Mouse (Mus musculus) E14TG2a.4 (cell line): ENCODE measurements around the gene Ccdc92b.

ENCODE experiments used
- CTCF ChIP-seq: conservative IDR thresholded peaks from 2 replicates; pipeline ENCODE4 v1.5.1; 2014; ENCODE audit warnings: low read length
- NANOG ChIP-seq: IDR thresholded peaks from 2 replicates; pipeline ENCODE4 v1.6.1; 2014; ENCODE audit warnings: borderline replicate concordance, low read length, mixed read lengths

DNA sequence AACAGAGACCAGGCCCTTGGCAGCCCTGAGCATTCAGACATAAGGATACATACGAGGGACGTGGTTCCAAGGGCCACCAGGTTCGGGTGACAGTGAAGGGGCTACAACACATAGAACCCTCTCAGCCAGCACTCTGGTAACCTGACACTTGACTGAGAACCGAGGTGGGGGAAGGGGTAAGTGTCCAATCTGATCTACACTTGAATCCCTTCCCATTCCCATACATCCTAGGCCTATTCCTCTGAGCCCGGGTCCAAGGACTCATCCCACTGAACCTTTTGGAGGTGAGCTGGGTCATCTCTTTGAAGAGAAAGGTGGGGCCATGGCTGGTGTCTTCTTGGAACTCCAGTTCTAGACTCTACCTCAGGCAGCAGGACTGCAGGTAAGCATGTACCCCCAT, 9.3 kb upstream of the Ccdc92b start:
- no peak for TF ChIP-seq NANOG
- no peak for TF ChIP-seq CTCF
